Mouse (Mus musculus): Measurements from ENCODE around the gene Uba52. TPM values are rescaled to one million over a fixed set of nuclear protein-coding genes. Genes with fewer than 3 reads are reported as not detected.

Gene Uba52
- total and polyA plus RNA-seq, 2 experiments from 2014 or later, result 510 to 717 TPM

DNA sequence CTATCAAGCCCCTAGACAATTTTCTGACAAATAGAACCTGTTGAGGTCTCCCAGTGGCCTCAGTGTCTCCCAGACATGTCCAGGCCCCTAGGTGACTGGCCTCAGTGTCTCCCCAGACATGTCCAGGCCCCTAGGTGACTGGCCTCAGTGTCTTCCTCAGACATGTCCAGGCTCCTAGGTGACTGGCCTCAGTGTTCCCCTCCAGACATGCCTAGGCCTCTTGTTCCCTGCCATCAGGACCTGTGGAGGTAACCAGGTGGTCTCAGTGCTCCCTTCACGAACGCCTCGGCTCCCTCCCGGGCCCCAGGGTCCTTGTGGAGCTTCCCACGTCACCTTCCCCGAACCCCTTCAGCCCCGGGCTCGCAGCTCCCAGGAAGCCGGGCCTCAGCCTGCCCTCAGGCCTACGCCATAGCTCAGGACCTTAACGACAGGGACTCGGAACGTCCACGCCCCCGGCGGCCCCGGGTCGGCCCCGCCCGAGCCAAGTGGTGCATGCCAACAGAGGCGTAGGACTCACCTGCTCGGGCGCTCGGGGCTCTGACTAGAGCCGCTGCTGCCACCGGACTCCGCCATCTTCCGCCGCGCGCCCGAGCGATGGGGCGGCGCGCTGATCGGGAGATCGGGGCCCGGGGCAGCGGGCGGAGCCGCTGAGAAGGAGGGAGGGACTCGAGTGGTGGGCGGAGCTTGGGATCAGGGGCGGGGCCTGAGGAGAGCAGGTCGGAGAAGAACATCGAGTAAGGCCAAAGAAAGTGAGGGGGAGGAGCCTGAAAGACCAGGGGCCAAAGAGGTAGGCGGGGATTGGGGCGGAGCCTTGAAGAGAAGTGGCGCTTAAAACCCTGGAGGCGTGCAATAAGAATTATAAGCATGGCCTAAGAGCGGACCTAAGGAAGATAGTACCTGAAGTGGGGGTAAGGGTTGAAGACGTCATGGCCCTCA, 34.0 kb downstream of the Uba52 start, which contains the start of gene Klhl26:
TSS of gene Klhl26 (minus strand) at position 636 of the 936 bp plus-strand sequence.
- TF ChIP-seq CTCF (IDR thresholded peaks at IDR 0.05; ENCODE audit: low read depth), result no peak
- peak within 1 kb of the TSS; percentile 69 for H3K4me3 ChIP-seq (ENCODE audit: low read length)
- H3K4me2 ChIP-seq (ENCODE audit: low read depth, low read length), result peak within 1 kb of the TSS; percentile 93
- H3K9ac ChIP-seq (replicated peaks; ENCODE audit: low read length), result peak within 1 kb of the TSS; percentile 81
- H3K27ac ChIP-seq, result peak within 1 kb of the TSS; percentile 43; the same call in 1 of the 2 replicates
- H3K36me3 ChIP-seq (ENCODE audit: insufficient read depth, low read length), result no peaks in the 10 kb centered on the region
- H3K4me1 ChIP-seq (ENCODE audit: insufficient read depth, low read length), result peaks cover 14% of the 10 kb centered on the region; the same call in 1 of the 2 replicates
- DNase-seq (ENCODE audit: low spot score) (peak; percentile 93), ATAC-seq (peak; percentile 92)
- H3K9me3 ChIP-seq (ENCODE audit: low read length), result no peaks in the 10 kb centered on the region
- H3K27me3 ChIP-seq (ENCODE audit: insufficient read depth, low read length), result 0 out of 2 replicates have a peak, but pooled peaks cover 3% of the 10 kb centered on the region
- under 1% methylated on average over 53 of the region's 53 CpGs for WGBS

DNA sequence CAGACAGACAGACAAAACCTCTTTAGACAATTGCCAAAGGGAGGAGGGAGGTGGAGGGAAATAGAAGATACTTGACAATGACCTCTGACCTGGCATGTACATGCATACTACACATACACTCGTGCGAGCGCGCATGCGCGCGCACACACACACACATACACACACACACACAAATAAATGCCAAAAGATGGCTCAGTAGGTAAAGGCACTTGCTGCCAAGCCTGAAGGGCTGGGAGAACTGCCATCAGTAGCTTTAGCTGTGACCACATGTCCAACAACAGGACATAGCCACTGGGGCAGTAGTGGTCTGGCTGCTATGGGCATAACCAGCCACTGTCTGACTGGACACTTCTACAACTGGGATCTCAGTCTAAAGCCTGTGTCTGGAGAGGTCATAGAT, 38.7 kb downstream of the Uba52 start:
- Histone ChIP-seq H3K27ac (no peak overlapping the region), H3K4me2 (ENCODE audit: low read depth, low read length) (no peak overlapping the region), H3K4me3 (ENCODE audit: low read length) (no peak overlapping the region), H3K9ac (replicated peaks; ENCODE audit: low read length) (no peak overlapping the region), H3K4me1 (ENCODE audit: insufficient read depth, low read length) (peaks cover 20% of the 10 kb centered on the region; the same call in 1 of the 2 replicates), H3K27me3 (ENCODE audit: insufficient read depth, low read length) (no peaks in the 10 kb centered on the region), H3K36me3 (ENCODE audit: insufficient read depth, low read length) (no peaks in the 10 kb centered on the region), H3K9me3 (ENCODE audit: low read length) (no peaks in the 10 kb centered on the region)
- no peak for ATAC-seq
- 91% methylated on average over 7 of the region's 7 CpGs for WGBS
- DNase-seq (ENCODE audit: low spot score), result no peak
- no peak for TF ChIP-seq CTCF (IDR thresholded peaks at IDR 0.05; ENCODE audit: low read depth)

DNA sequence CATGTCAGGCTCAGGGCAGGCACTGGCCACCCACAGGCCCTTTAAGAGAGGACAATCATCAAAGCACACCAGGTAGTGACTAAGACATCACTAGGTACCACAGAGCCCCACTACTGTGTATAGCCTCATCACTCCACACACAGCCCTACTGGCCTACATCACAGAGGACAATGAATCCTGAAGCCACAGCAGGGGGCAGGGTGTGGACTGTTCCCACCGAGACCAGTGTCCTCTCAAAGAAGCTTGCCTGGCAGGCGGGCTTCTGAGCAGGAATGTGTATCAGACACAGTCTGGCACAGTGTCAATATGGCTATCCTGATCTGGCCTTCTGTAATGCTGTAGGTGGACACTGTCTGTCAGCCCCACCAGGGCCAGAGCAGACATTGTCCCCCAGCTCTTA, 40.7 kb downstream of the Uba52 start:
- no peak overlapping the region for H3K4me3 ChIP-seq (ENCODE audit: low read length)
- peak overlapping the region; percentile 48; the same call in 1 of the 2 replicates for H3K27ac ChIP-seq
- TF ChIP-seq CTCF (IDR thresholded peaks at IDR 0.05; ENCODE audit: low read depth), result no peak
- H3K4me1 ChIP-seq (ENCODE audit: insufficient read depth, low read length), result 0 out of 2 replicates have a peak, but pooled peaks cover 11% of the 10 kb centered on the region
- DNase-seq (ENCODE audit: low spot score) (no peak), ATAC-seq (no peak)
- no peaks in the 10 kb centered on the region for H3K9me3 ChIP-seq (ENCODE audit: low read length)
- 42% methylated on average over 2 of the region's 2 CpGs for WGBS
- no peaks in the 10 kb centered on the region for H3K36me3 ChIP-seq (ENCODE audit: insufficient read depth, low read length)
- H3K4me2 ChIP-seq (ENCODE audit: low read depth, low read length), result no peak overlapping the region
- no peak overlapping the region for H3K9ac ChIP-seq (replicated peaks; ENCODE audit: low read length)
- H3K27me3 ChIP-seq (ENCODE audit: insufficient read depth, low read length), result no peaks in the 10 kb centered on the region

DNA sequence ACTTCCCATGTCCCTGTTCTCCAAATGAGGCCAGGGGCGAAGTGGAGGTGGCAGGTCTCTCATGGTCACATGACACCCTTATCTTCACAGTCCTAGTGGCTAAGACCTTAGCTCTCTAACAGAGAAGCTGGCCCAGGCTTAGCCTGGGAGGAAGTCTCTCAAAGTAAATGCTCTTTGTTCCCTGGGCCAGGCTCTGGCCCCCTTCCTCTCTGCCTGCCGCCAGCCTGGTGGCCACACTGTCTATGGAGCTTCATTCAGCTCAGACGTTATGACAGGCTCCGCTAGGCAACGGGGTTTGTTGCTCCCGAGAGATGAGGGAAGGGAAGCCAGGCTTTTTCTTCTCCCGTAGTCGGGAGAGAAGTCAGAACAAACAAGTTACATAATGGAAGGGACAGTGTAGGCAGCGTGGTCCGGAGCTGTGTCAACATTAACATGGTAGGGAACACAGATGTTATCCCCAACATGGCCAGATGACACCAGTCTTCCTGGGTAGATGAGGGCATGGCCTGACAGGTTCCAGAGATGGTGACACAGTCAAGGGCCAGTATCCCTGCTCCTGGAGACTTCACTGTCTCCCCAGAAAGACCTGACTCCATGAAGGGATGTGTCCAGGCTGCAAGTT, 41.2 kb downstream of the Uba52 start:
- 23% methylated on average over 10 of the region's 10 CpGs for WGBS
- H3K27ac ChIP-seq, result peak overlapping the region; percentile 48; the same call in 1 of the 2 replicates
- H3K4me3 ChIP-seq (ENCODE audit: low read length), result no peak overlapping the region
- no peak for TF ChIP-seq CTCF (IDR thresholded peaks at IDR 0.05; ENCODE audit: low read depth)
- no peak overlapping the region for H3K4me2 ChIP-seq (ENCODE audit: low read depth, low read length)
- H3K9ac ChIP-seq (replicated peaks; ENCODE audit: low read length), result no peak overlapping the region
- peak; percentile 63 for DNase-seq (ENCODE audit: low spot score)
- 0 out of 2 replicates have a peak, but pooled peaks cover 11% of the 10 kb centered on the region for H3K4me1 ChIP-seq (ENCODE audit: insufficient read depth, low read length)
- H3K9me3 ChIP-seq (ENCODE audit: low read length), result no peaks in the 10 kb centered on the region
- H3K27me3 ChIP-seq (ENCODE audit: insufficient read depth, low read length), result no peaks in the 10 kb centered on the region
- no peaks in the 10 kb centered on the region for H3K36me3 ChIP-seq (ENCODE audit: insufficient read depth, low read length)
- peak; percentile 78 for ATAC-seq

DNA sequence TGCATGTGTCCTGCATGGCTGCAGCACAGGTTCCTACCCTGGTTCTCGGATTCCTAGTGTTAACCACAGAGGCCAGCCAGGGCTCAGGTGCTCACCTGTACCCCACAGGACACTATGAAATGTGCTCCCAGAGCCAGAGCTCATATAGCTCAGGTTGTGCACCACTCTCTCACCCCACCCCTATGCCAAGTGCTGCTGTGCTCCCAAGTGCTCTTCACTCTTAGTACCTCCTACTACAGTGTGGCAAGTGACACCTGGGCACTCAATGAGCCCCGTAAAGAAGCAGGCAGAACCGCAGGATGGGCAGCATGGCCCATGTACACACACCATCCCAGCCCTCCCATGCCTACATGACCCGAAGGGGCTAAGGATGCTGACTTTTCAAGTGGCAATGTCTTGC, 41.9 kb downstream of the Uba52 start:
- no peak overlapping the region for H3K9ac ChIP-seq (replicated peaks; ENCODE audit: low read length)
- no peak for DNase-seq (ENCODE audit: low spot score)
- no peak for TF ChIP-seq CTCF (IDR thresholded peaks at IDR 0.05; ENCODE audit: low read depth)
- H3K4me2 ChIP-seq (ENCODE audit: low read depth, low read length), result no peak overlapping the region
- 87% methylated on average over 4 of the region's 4 CpGs for WGBS
- H3K9me3 ChIP-seq (ENCODE audit: low read length), result no peaks in the 10 kb centered on the region
- no peak for ATAC-seq
- no peaks in the 10 kb centered on the region for H3K36me3 ChIP-seq (ENCODE audit: insufficient read depth, low read length)
- no peak overlapping the region for H3K4me3 ChIP-seq (ENCODE audit: low read length)
- no peaks in the 10 kb centered on the region for H3K27me3 ChIP-seq (ENCODE audit: insufficient read depth, low read length)
- peak overlapping the region; percentile 48; the same call in 1 of the 2 replicates for H3K27ac ChIP-seq
- 0 out of 2 replicates have a peak, but pooled peaks cover 11% of the 10 kb centered on the region for H3K4me1 ChIP-seq (ENCODE audit: insufficient read depth, low read length)

DNA sequence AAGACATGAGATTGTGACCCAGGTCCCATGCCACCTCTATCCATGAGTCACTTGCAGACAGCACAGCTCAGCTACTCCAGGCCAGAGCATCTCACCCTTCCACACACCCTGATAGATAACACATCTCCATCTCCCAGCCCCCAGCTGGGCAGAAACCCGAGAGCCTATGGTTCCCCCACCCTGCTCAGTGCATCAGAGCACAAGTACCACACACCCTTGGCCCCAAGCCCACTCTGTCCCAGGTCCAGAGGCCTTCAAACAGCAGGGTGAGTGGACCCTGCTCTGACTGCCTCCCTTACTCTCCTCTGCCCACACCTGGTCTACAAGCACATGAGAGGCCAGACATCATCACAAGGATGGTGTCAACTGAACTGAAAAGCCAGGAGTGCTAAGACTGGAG, 42.7 kb downstream of the Uba52 start:
- H3K4me3 ChIP-seq (ENCODE audit: low read length), result no peak overlapping the region
- TF ChIP-seq CTCF (IDR thresholded peaks at IDR 0.05; ENCODE audit: low read depth), result no peak
- 76% methylated on average over 1 of the region's 1 CpGs for WGBS
- DNase-seq (ENCODE audit: low spot score), result no peak
- no peak for ATAC-seq
- H3K9ac ChIP-seq (replicated peaks; ENCODE audit: low read length), result no peak overlapping the region
- no peak overlapping the region for H3K27ac ChIP-seq
- 0 out of 2 replicates have a peak, but pooled peaks cover 11% of the 10 kb centered on the region for H3K4me1 ChIP-seq (ENCODE audit: insufficient read depth, low read length)
- H3K36me3 ChIP-seq (ENCODE audit: insufficient read depth, low read length), result no peaks in the 10 kb centered on the region
- no peaks in the 10 kb centered on the region for H3K9me3 ChIP-seq (ENCODE audit: low read length)
- no peak overlapping the region for H3K4me2 ChIP-seq (ENCODE audit: low read depth, low read length)
- no peaks in the 10 kb centered on the region for H3K27me3 ChIP-seq (ENCODE audit: insufficient read depth, low read length)

All from hindbrain, postnatal 0 days (tissue).